Mouse (Mus musculus) regulatory T cell (primary cell): ENCODE data around the gene Nfia.

Experiments used
- in situ Hi-C: fragments of 300-600 bp; cut with MboI, MseI; formaldehyde crosslinking; loops from one replicate; pipeline ENCODE4 v1.15.1; 2025; ENCODE audit warnings: high pct_unique_total_duplicates

The Nfia gene

GRCm38 (mm10) chr4:97810348-97810939 lies 37.9 kb downstream of the Nfia start:
- in situ Hi-C loops, result no loop called here

GRCm38 (mm10) chr4:97813035-97813434 lies 40.5 kb downstream of the Nfia start:
- in situ Hi-C loops, result no loop called here

- in situ Hi-C loops, result no loop called here
Measured at GRCm38 (mm10) chr4:97813996-97814395, 41.5 kb downstream of the Nfia start.

GRCm38 (mm10) chr4:97814515-97814914 lies 42.0 kb downstream of the Nfia start:
- in situ Hi-C loops, result no loop called here

GRCm38 (mm10) chr4:97816001-97816400 lies 43.5 kb downstream of the Nfia start:
- in situ Hi-C loops, result no loop called here

GRCm38 (mm10) chr4:97816753-97817152 lies 44.2 kb downstream of the Nfia start:
- in situ Hi-C loops, result no loop called here

GRCm38 (mm10) chr4:97817741-97818140 lies 45.2 kb downstream of the Nfia start:
- in situ Hi-C loops, result no loop called here

GRCm38 (mm10) chr4:97818498-97818897 lies 46.0 kb downstream of the Nfia start:
- in situ Hi-C loops, result no loop called here

GRCm38 (mm10) chr4:97819101-97819500 lies 46.6 kb downstream of the Nfia start:
- in situ Hi-C loops, result no loop called here

- in situ Hi-C loops, result no loop called here
Measured at GRCm38 (mm10) chr4:97820474-97821259, 48.1 kb downstream of the Nfia start.

- in situ Hi-C loops, result no loop called here
Measured at GRCm38 (mm10) chr4:97821556-97822251, 49.2 kb downstream of the Nfia start.

- in situ Hi-C loops, result no loop called here
Measured at GRCm38 (mm10) chr4:97823512-97823911, 51.0 kb downstream of the Nfia start.

- in situ Hi-C loops, result no loop called here
Measured at GRCm38 (mm10) chr4:97824451-97824850, 51.9 kb downstream of the Nfia start.

GRCm38 (mm10) chr4:97825432-97825831 lies 52.9 kb downstream of the Nfia start:
- in situ Hi-C loops, result no loop called here

GRCm38 (mm10) chr4:97825841-97826240 lies 53.3 kb downstream of the Nfia start:
- in situ Hi-C loops, result no loop called here

GRCm38 (mm10) chr4:97827115-97827514 lies 54.6 kb downstream of the Nfia start:
- in situ Hi-C loops, result no loop called here

- in situ Hi-C loops, result no loop called here
Measured at GRCm38 (mm10) chr4:97828579-97828978, 56.0 kb downstream of the Nfia start.

- in situ Hi-C loops, result no loop called here
Measured at GRCm38 (mm10) chr4:97829336-97830050, 57.0 kb downstream of the Nfia start.

- in situ Hi-C loops, result no loop called here
Measured at GRCm38 (mm10) chr4:97830051-97830853, 57.7 kb downstream of the Nfia start.

GRCm38 (mm10) chr4:97830935-97831608 lies 58.5 kb downstream of the Nfia start:
- in situ Hi-C loops, result no loop called here
